Mouse (Mus musculus) liver, adult 2 months (tissue): ENCODE measurements around the gene Tln2. TPM values are rescaled to one million over a fixed set of nuclear protein-coding genes. Genes with fewer than 3 reads are reported as not detected.
A peak's percentile ranks its signal among the peaks of the same experiment; 100 is the strongest.

Experiments used
- DNase-seq: peaks from one replicate; pipeline ENCODE4 v3.0.0-alpha.2; 2011; ENCODE audit warnings: low read depth, low spot score; ENCODE audit errors: extremely low read depth
- H3K27ac ChIP-seq: fragments of 200-500 bp; replicated peaks from 2 replicates; pipeline ENCODE4 v1.5.1; 2012; ENCODE audit warnings: low read depth, mild to moderate bottlenecking, control low read depth, inconsistent platforms, low read length; ENCODE audit not compliant: insufficient read depth
- H3K27me3 ChIP-seq: fragments of 200-500 bp; 2 replicates; pipeline ENCODE4 v1.6.1; 2012; ENCODE audit warnings: mild to moderate bottlenecking, moderate library complexity, low read length, inconsistent platforms; ENCODE audit not compliant: control insufficient read depth, insufficient read depth
- H3K36me3 ChIP-seq: fragments of 200-500 bp; 2 replicates; pipeline ENCODE4 v1.6.1; 2012; ENCODE audit warnings: low read length, inconsistent platforms; ENCODE audit not compliant: control insufficient read depth, insufficient read depth
- H3K4me1 ChIP-seq: fragments of 200-500 bp; 2 replicates; pipeline ENCODE4 v1.6.1; 2011; ENCODE audit warnings: low read length; ENCODE audit not compliant: control insufficient read depth, insufficient read depth
- H3K4me3 ChIP-seq: fragments of 200-500 bp; 2 replicates; pipeline ENCODE4 v1.5.1; 2011; ENCODE audit warnings: low read depth, mild to moderate bottlenecking, control low read depth, low read length, moderate library complexity; ENCODE audit not compliant: insufficient read depth
- H3K79me2 ChIP-seq: fragments of 200-500 bp; 2 replicates; pipeline ENCODE4 v1.6.1; 2012; ENCODE audit warnings: inconsistent platforms, mild to moderate bottlenecking, low read length, moderate library complexity; ENCODE audit not compliant: control insufficient read depth, insufficient read depth
- H3K9ac ChIP-seq: fragments of 200-500 bp; 2 replicates; pipeline ENCODE4 v1.6.1; 2012; ENCODE audit warnings: low read depth, mild to moderate bottlenecking, control low read depth, inconsistent platforms, low read length
- CTCF ChIP-seq: fragments of 200-500 bp; IDR thresholded peaks from 2 replicates; pipeline ENCODE4 v1.5.1; 2011; ENCODE audit warnings: low read depth, low read length, control low read depth
- POLR2A ChIP-seq: fragments of 200-500 bp; IDR thresholded peaks from 2 replicates; pipeline ENCODE4 v1.6.1; 2011; ENCODE audit warnings: low read length, control low read depth; ENCODE audit not compliant: insufficient read depth; ENCODE audit errors: extremely low read depth
- WGBS: fragments of 180-500 bp; shearing (Covaris S2); methylation state at CpG from one replicate; pipeline ENCODE4 v1.1.7; 2018; 5-methylcytosine and 5-hydroxymethylcytosine counted together
- polyA plus RNA-seq: library from polyadenylated mRNA; depleted of rRNA; stranded (reverse); fragments of >200 nt; gene quantifications from 2 replicates; pipeline ENCODE4 v1.2.3, GENCODE M21; 2012
- total RNA-seq: library from RNA; depleted of rRNA; stranded (reverse); fragments of >200 nt; gene quantifications from 2 replicates; pipeline ENCODE4 v1.2.3, GENCODE M21; 2014

The Tln2 gene
- total and polyA plus RNA-seq, 2 experiments = 1.9 to 4.6 TPM

GRCm38 (mm10) chr9:67265513-67265912 is 294.0 kb downstream of the Tln2 start:
- Histone ChIP-seq H3K4me3 (no peak overlapping the region), H3K79me2 (no peaks in the 10 kb centered on the region), H3K4me1 (no peaks in the 10 kb centered on the region), H3K27me3 (no peaks in the 10 kb centered on the region), H3K27ac (no peak overlapping the region), H3K9ac (no peak overlapping the region), H3K36me3 (no peaks in the 10 kb centered on the region)
- 90% methylated on average over 11 of the region's 11 CpGs for WGBS
- TF ChIP-seq CTCF (no peak), POLR2A (no peak)
- DNase-seq = no peak

GRCm38 (mm10) chr9:67264896-67265295 is 294.6 kb downstream of the Tln2 start:
- H3K4me1 ChIP-seq = no peaks in the 10 kb centered on the region
- no peak overlapping the region for H3K27ac ChIP-seq
- H3K36me3 ChIP-seq = no peaks in the 10 kb centered on the region
- WGBS = 74% methylated on average over 2 of the region's 2 CpGs
- TF ChIP-seq POLR2A = no peak
- TF ChIP-seq CTCF = no peak
- no peaks in the 10 kb centered on the region for H3K27me3 ChIP-seq
- no peak overlapping the region for H3K4me3 ChIP-seq
- no peak for DNase-seq
- H3K79me2 ChIP-seq = no peaks in the 10 kb centered on the region
- H3K9ac ChIP-seq = no peak overlapping the region

- no peaks in the 10 kb centered on the region for H3K27me3 ChIP-seq
- TF ChIP-seq POLR2A = no peak
- H3K4me3 ChIP-seq = no peak overlapping the region
- no peaks in the 10 kb centered on the region for H3K79me2 ChIP-seq
- H3K36me3 ChIP-seq = no peaks in the 10 kb centered on the region
- no peak overlapping the region for H3K27ac ChIP-seq
- DNase-seq = no peak
- H3K4me1 ChIP-seq = no peaks in the 10 kb centered on the region
- 68% methylated on average over 13 of the region's 13 CpGs for WGBS
- no peak overlapping the region for H3K9ac ChIP-seq
Measured at GRCm38 (mm10) chr9:67260835-67261599, 298.5 kb downstream of the Tln2 start.

GRCm38 (mm10) chr9:67250141-67250540 is 309.4 kb downstream of the Tln2 start:
- Histone ChIP-seq H3K36me3 (no peaks in the 10 kb centered on the region), H3K4me3 (no peak overlapping the region), H3K4me1 (peaks cover 2% of the 10 kb centered on the region), H3K79me2 (no peaks in the 10 kb centered on the region), H3K27ac (no peak overlapping the region), H3K9ac (no peak overlapping the region), H3K27me3 (no peaks in the 10 kb centered on the region)
- WGBS = 58% methylated on average over 2 of the region's 2 CpGs
- TF ChIP-seq POLR2A (no peak), CTCF (no peak)
- DNase-seq = peak; percentile 27

- 78% methylated on average over 10 of the region's 10 CpGs for WGBS
Measured at GRCm38 (mm10) chr9:67247365-67247950, 312.0 kb downstream of the Tln2 start.

GRCm38 (mm10) chr9:67245265-67245664 is 314.2 kb downstream of the Tln2 start:
- WGBS = 98% methylated on average over 2 of the region's 2 CpGs

More at GRCm38 (mm10) chr9:67247365-67247950, 312.0 kb downstream of the Tln2 start:
- TF ChIP-seq POLR2A (no peak), CTCF (no peak)
- H3K27ac ChIP-seq = no peak overlapping the region
- H3K79me2 ChIP-seq = no peaks in the 10 kb centered on the region
- H3K4me3 ChIP-seq = no peak overlapping the region
- H3K27me3 ChIP-seq = no peaks in the 10 kb centered on the region
- peak; percentile 74 for DNase-seq
- H3K9ac ChIP-seq = no peak overlapping the region
- peaks cover 2% of the 10 kb centered on the region for H3K4me1 ChIP-seq
- H3K36me3 ChIP-seq = no peaks in the 10 kb centered on the region

More at GRCm38 (mm10) chr9:67245265-67245664, 314.2 kb downstream of the Tln2 start:
- H3K27ac ChIP-seq = no peak overlapping the region
- H3K36me3 ChIP-seq = no peaks in the 10 kb centered on the region
- H3K79me2 ChIP-seq = no peaks in the 10 kb centered on the region
- no peak overlapping the region for H3K4me3 ChIP-seq
- no peak overlapping the region for H3K9ac ChIP-seq
- H3K27me3 ChIP-seq = no peaks in the 10 kb centered on the region
- DNase-seq = no peak
- TF ChIP-seq CTCF = peak; percentile 40; the same call in 1 of the 2 replicates
- TF ChIP-seq POLR2A = no peak
- peaks cover 2% of the 10 kb centered on the region for H3K4me1 ChIP-seq
